Mouse (Mus musculus) small intestine, adult 2 months (tissue): ENCODE results near the gene Zfp326. TPM values are rescaled to one million over a fixed set of nuclear protein-coding genes. Genes with fewer than 3 reads are reported as not detected.
"Not testable (repeated sequence)": the region's sequence is repeated elsewhere in the genome, so short reads cannot be mapped to it uniquely, and the experiment has no call there.

Experiments
- H3K27ac ChIP-seq: fragments of 200-500 bp; 2 replicates; pipeline ENCODE4 v1.5.1; 2012; ENCODE audit warnings: low read depth, low read length, control low read depth, inconsistent platforms; ENCODE audit not compliant: insufficient read depth
- H3K27me3 ChIP-seq: fragments of 200-500 bp; 2 replicates; pipeline ENCODE4 v1.6.1; 2012; ENCODE audit warnings: mild to moderate bottlenecking, moderate library complexity, low read length, inconsistent platforms; ENCODE audit not compliant: control insufficient read depth, insufficient read depth
- H3K36me3 ChIP-seq: fragments of 200-500 bp; 2 replicates; pipeline ENCODE4 v1.6.1; 2012; ENCODE audit warnings: mild to moderate bottlenecking, low read length, control low read depth, inconsistent platforms; ENCODE audit not compliant: control insufficient read depth, insufficient read depth
- H3K4me1 ChIP-seq: fragments of 200-500 bp; 2 replicates; pipeline ENCODE4 v1.6.1; 2012; ENCODE audit warnings: low read length, inconsistent platforms, mixed read lengths; ENCODE audit not compliant: control insufficient read depth, insufficient read depth, insufficient read length
- H3K4me3 ChIP-seq: fragments of 200-500 bp; 2 replicates; pipeline ENCODE4 v1.5.1; 2012; ENCODE audit warnings: low read depth, mild to moderate bottlenecking, control low read depth, inconsistent platforms, low read length, moderate library complexity
- CTCF ChIP-seq: fragments of 200-500 bp; IDR thresholded peaks from 2 replicates; pipeline ENCODE4 v1.5.1; 2012; ENCODE audit warnings: low read depth, mild to moderate bottlenecking, control low read depth, inconsistent platforms, low read length, moderate library complexity, mixed read lengths; ENCODE audit not compliant: insufficient replicate concordance, insufficient read length; ENCODE audit errors: extremely low read depth
- POLR2A ChIP-seq: fragments of 200-500 bp; IDR thresholded peaks from 2 replicates; pipeline ENCODE4 v1.6.1; 2012; ENCODE audit warnings: low read depth, mild to moderate bottlenecking, control low read depth, inconsistent platforms, low read length, moderate library complexity
- WGBS: fragments of 180-500 bp; shearing (Covaris S2); methylation state at CpG from one replicate; pipeline ENCODE4 v1.1.7; 2018; 5-methylcytosine and 5-hydroxymethylcytosine counted together
- polyA plus RNA-seq: library from polyadenylated mRNA; depleted of rRNA; stranded (reverse); fragments of >200 nt; gene quantifications from 2 replicates; pipeline ENCODE4 v1.2.3, GENCODE M21; 2012

Gene Zfp326
- polyA plus RNA-seq, 1 experiment, result 6.6 TPM

DNA sequence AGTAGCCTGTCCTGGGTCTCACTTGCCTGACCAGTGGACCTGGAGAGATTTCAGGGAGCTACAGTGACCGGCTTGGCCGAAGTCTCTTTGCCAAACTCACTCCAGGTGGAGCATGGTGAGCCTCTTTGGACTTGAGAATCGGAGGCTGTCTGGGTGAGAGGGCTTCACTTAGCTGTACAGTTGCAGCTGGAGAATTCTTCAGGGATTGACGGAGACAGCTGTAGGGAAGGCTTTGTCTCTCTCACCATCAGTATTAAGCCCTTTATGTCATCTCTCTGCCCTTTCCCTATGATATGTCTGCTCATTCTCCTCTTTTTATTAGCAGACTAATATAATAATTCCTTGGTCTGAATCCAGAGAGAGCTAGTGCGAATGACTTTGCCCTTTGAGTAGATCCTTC is 18.9 kb upstream of the Zfp326 start:
- TF ChIP-seq CTCF (no peak), POLR2A (no peak)
- no peaks in the 10 kb centered on the region for H3K36me3 ChIP-seq
- 40% methylated on average over 5 of the region's 5 CpGs for WGBS

DNA sequence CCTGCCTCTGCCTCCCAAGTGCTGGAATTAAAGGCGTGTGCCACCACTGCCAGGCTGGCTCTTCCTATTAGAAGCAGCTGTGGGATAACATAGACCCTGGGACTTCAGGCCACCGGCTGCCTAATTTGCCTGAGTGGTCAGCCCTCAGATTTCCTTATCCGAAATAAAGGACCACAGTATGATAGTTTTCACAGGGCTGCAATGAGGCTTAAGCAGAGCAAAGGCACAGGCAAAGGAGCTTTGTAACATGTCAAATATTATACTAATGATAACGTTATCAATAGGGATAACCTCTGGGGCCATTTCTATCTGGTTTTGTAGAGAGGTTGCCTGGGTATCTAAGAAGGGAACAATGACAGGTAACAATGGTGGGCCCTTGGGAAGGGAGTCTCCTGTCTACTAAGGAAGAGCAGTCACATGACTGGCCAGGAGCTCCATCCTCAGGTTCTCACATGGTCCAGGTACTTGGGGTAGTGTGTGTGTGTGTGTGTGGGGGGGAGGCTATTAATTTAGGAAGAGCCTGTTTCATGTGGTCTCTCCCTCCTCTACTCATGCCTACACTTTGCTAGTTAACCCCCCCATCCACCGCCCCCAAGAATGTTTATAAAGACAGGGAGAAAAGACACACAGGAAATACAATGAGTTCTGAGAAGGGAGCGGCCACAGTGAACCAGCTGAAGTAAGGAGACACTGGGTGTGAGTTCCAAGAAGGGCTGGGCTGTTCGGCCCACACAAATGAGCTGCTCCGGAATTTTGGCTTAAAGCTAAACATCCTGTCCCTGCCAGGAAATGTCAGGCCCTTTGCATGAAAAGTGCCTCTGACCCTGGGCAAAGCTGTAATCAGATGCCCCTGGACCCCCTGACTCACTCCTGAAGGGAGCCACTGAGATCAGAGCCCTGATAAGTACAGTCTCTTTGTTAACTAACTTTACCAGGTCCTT is 17.3 kb upstream of the Zfp326 start:
- Histone ChIP-seq H3K4me1 (peaks cover 5% of the 10 kb centered on the region; the same call in 1 of the 2 replicates), H3K27me3 (no peaks in the 10 kb centered on the region), H3K36me3 (no peaks in the 10 kb centered on the region), H3K4me3 (no peak overlapping the region), H3K27ac (no peak overlapping the region)
- TF ChIP-seq CTCF (no peak), POLR2A (no peak)
- 68% methylated on average over 8 of the region's 8 CpGs for WGBS

More for the DNA sequence above, 18.9 kb upstream of the Zfp326 start:
- H3K27ac ChIP-seq, result no peak overlapping the region
- H3K4me1 ChIP-seq, result peaks cover 5% of the 10 kb centered on the region; the same call in 1 of the 2 replicates
- no peaks in the 10 kb centered on the region for H3K27me3 ChIP-seq
- no peak overlapping the region for H3K4me3 ChIP-seq

DNA sequence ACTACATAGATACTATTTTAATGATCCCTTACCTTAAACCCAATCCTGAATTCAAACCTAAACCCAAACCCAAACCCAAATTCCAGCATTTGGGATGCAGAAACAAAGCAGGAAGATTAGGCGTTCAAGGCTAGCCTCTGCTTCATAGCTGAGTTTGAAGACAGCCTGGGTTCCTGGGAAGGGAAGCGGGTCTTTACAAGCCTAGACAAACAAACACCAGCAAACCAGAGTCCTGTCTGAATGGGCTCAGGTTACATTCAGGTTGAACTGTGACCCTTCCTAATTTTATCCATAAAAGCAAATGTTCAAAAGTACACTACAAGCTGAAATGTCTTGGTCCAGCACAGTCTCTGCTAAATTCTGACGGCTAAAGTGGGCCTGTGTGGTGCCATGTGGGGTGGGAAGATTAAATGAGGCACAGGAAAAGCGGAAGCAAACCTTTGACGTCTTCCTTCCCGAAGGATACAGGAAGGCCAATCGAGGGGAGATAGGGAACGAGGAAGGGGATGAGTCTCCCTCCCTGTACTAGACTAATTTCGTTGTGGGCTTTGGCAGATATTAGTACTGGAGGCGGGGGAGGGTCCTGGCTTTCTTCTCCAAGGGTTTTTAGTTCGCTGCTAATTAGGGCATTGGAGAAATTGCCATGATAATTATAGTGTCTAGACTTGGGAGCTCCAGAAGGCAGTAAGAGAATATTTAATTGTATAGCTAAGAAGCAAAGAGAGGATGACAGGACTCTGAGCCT is 16.5 kb upstream of the Zfp326 start:
- Histone ChIP-seq H3K27me3 (no peaks in the 10 kb centered on the region), H3K4me1 (peaks cover 5% of the 10 kb centered on the region; the same call in 1 of the 2 replicates), H3K36me3 (no peaks in the 10 kb centered on the region), H3K4me3 (no peak overlapping the region), H3K27ac (no peak overlapping the region)
- no peak for TF ChIP-seq CTCF
- TF ChIP-seq POLR2A, result no peak
- 84% methylated on average over 11 of the region's 11 CpGs for WGBS

DNA sequence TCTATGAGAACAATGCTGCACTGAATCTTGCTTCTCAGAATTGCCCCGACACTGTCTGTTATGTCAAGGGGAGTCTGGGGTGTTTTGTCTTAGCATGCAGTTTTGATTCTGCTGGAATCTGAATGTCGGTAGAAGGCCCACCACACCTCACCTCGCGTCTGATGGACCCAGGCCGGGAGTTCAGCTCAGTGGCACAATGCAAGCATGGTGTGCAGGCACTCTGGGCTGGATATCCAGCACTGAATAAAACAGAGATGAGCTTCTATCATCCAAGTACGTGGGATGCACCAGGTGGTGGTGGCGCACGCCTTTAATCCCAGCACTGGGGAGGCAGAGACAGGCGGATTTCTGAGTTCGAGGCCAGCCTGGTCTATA is 15.9 kb upstream of the Zfp326 start:
- H3K36me3 ChIP-seq, result no peaks in the 10 kb centered on the region
- H3K4me3 ChIP-seq, result no peak overlapping the region
- no peak overlapping the region for H3K27ac ChIP-seq
- peaks cover 5% of the 10 kb centered on the region; the same call in 1 of the 2 replicates for H3K4me1 ChIP-seq
- no peak for TF ChIP-seq POLR2A
- no peak for TF ChIP-seq CTCF
- WGBS, result 94% methylated on average over 10 of the region's 10 CpGs
- H3K27me3 ChIP-seq, result no peaks in the 10 kb centered on the region

DNA sequence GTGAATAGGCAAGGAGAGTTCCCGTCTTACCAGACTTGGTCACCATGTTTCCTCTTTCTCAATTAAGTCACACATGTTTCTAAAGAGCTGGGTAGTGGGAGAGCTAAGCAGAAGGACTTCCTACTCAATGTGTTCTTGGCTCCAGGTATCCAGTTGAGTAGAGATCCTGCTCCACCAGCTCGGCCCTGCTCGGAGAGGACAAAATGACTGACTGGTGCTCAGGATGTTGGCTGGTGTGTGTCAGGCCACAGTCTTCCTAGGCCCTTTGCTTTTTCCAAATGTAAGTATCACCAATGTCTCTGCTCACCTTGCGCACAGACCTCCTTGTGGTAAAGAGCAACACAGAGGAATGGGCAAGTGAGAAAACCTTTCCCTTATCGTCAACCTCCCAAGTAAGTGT is 14.7 kb upstream of the Zfp326 start:
- TF ChIP-seq POLR2A, result no peak
- no peak for TF ChIP-seq CTCF
- Histone ChIP-seq H3K4me3 (no peak overlapping the region), H3K4me1 (peaks cover 5% of the 10 kb centered on the region; the same call in 1 of the 2 replicates), H3K27me3 (no peaks in the 10 kb centered on the region), H3K27ac (no peak overlapping the region), H3K36me3 (no peaks in the 10 kb centered on the region)
- 94% methylated on average over 5 of the region's 5 CpGs for whole genome bisulfite sequencing

DNA sequence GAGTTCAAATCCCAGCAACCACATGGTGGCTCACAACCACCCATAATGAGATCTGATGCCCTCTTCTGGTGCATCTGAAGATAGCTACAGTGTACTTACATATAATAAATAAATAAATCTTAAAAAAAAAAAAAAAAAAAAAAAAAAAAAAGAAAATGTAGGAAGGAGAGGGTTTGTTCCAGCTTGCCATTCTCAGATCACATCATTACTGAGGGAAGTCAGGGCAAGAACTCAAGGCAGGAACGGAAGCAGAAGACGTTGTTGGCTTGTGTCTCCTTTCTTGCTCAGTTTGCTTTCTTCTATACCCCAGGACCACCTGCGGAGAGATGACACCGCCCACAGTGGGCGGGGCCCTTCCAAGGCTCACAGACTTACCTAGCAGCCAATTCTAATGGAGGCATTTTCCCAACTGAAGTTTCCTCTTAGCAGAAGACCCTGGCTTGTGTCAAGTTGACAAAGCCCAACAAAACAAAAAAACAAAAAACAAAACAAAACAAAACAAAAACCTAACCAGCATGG is 11.2 kb upstream of the Zfp326 start:
- WGBS, result 78% methylated on average over 5 of the region's 5 CpGs
- H3K36me3 ChIP-seq, H3K27ac ChIP-seq, H3K27me3 ChIP-seq, H3K4me3 ChIP-seq, H3K4me1 ChIP-seq: not testable (repeated sequence)

DNA sequence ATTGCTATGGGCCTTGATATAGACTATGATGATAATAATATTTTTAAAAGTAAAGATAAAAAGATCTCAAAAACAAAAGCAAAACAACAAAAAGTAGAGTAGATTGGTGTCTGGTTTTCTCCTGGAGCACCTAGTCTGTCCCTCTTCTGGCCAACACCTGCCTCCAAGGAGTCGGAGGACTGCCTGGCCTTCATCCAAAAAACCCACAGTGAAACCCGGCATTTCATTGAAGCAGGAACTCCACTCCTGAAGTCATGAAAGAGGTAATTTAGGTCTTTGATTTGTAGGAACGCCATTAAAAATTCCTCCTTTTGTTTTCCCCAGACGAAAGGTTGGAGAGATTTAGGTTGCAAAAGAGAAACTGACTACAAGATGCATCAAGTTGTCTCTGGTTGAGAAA is 8.9 kb upstream of the Zfp326 start:
- Histone ChIP-seq H3K4me1 (no peaks in the 10 kb centered on the region), H3K27me3 (no peaks in the 10 kb centered on the region), H3K4me3 (no peak overlapping the region), H3K27ac (no peak overlapping the region), H3K36me3 (no peaks in the 10 kb centered on the region)
- WGBS, result 15% methylated on average over 4 of the region's 4 CpGs
- TF ChIP-seq POLR2A (no peak), CTCF (no peak)
